Mouse (Mus musculus) E14TG2a.4 (cell line): ENCODE data around the gene Fn1.

Experiments
- CTCF ChIP-seq: conservative IDR thresholded peaks from 2 replicates; pipeline ENCODE4 v1.5.1; 2014; ENCODE audit warnings: low read length
- POU5F1 ChIP-seq: IDR thresholded peaks from 2 replicates; pipeline ENCODE4 v1.6.1; 2014; ENCODE audit warnings: low read length, borderline replicate concordance

GRCm38 (mm10) chr1:71663242-71663641 lies 10.2 kb upstream of the Fn1 start:
- no peak for TF ChIP-seq CTCF
- no peak for TF ChIP-seq POU5F1
